In the genomic region with DNA sequence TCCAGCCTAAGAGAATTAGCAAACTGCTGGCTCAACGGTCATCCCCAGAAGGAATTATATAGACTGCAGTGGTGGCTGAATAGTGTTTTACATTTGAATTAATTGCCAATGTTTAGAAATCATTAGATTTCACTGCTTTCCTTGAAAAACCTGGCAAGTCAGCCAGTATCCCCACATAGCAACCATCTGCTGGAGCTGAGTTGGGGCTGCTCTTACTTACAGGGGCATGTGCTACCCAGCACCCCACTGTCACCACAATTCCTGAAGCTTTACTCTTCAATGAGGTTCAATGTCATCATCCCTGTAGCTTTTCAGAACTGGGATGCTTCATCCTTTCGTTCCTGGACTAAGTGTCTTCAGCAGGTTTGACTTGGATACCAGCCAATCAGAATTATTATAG, we compare ENCODE assay signal across 15 mouse cellular contexts.
"Had no signal": no experiment of that assay in that cellular context is flagged by ENCODE, and none has a peak within 500 bp of the region (broad histone marks: within the 10 kb centered on the region; RNA-seq: fewer than 3 reads in every experiment).

No protein-coding gene starts in this region.

- DNase-seq: gastrocnemius, adult 2 months; gastrocnemius, postnatal 10 days; gastrocnemius, postnatal 25 days; heart, adult 18-20 months; heart, postnatal 10 days; heart, postnatal 4 days; kidney, adult 18-20 months; kidney, adult 8-10 months; kidney, postnatal 10 days; kidney, postnatal 25 days; kidney, postnatal 4 days; liver; liver, embryonic 13.5 days; liver, postnatal 0 days; lung, adult 2 months had no signal
